Mouse (Mus musculus) left cerebral cortex, postnatal 36 days (tissue): ENCODE measurements at regions not wholly inside any gene's neighbourhood (a gene's known extent, or its start where the extent isn't known, plus 50 kb on each side); places are given as distances from the start of the nearest gene placed in this dataset.

Source experiments
- DNase-seq, 2 experiments: peaks; one replicate each; pipeline ENCODE4 v3.0.0; 2021 to 2022; ENCODE audit warnings: low spot score in 2 of 2, mixed read lengths in 1 of 2
- intact Hi-C: fragments of 180-260 bp; cut with DNase I; formaldehyde crosslinking; loops from one replicate; pipeline ENCODE4 v1.15.1; 2025

DNA sequence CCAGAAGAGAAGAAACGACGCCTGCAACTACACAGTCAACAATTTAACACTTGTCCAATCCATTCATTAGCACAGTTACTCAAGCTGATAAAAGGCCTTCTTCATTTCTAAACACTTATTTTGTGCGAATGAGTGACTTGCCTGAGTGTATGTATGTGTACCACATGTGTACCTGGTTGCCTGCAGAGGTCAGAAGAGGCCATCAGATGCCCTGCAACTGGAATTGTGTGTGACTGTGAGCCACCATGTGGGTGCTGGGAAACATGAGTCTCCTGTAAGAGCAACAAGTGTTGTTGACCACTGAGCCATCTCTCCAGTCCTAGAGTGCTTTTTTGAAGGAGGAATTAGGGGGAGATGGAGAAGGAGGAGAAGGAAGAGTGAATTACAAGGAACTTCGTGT, 90.2 kb upstream of the Foxq1 start:
- intact Hi-C loops = no loop called here
- no peak for DNase-seq

DNA sequence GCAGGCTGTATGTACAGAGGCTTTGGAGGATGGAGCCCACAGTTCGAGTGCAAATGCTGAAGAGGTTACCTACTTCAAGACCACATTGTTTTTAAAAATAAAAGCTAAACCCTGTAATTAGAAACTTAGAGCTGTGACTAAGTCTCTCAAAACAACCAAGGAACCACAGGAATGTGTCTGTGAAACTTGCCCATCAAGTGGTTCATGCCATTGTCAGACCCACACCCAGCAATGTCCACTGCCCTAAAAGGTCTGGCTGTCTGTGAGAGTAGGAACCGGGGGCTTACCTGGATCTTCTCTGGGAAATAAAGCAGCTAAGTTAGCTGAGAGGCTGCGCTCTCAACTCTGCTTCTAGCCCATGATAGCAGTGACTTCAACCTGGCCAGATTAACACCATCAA, 87.8 kb upstream of the Foxq1 start:
- intact Hi-C loops = no loop called here
- DNase-seq = no peak

DNA sequence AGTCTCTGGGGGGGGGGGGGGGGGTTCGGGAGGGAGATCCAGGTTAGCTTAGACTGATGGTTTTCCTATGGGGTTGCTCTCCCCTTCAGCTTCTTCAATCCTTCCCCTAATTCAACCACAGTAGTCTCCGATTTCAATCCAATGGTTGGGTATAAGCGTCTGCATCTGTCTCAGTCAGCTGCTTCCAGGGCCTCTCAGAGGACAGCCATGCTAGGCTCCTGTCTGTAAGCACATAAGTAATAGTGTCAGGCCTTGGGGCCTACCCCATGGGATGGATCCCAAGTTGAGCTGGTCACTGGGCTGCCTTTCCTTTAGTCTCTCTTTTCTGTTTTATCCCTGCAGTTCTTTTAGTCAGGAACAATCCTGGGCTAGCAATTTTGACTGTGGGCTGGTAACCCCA, 87.0 kb upstream of the Foxq1 start:
- intact Hi-C loops = no loop called here
- no peak for DNase-seq

DNA sequence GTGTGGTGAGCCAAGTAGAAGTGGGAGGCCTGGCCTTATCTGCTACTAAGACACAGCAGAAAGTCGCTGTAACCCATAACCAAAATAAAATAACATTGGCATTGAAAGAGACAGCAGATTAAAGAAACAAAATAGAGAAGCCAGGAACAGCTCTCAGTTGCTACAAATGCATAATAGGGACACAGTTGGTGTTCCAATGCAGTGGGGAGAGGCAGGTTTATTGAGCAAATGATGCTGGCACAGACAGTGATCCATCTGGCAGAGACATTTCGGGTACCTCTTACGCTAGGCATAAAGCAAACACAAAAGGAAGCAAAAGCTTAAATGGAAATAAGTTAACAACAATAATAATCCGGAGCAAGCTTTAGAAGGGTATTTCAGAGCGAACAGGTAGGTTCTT, 83.6 kb upstream of the Foxq1 start:
- intact Hi-C loops = no loop called here

DNA sequence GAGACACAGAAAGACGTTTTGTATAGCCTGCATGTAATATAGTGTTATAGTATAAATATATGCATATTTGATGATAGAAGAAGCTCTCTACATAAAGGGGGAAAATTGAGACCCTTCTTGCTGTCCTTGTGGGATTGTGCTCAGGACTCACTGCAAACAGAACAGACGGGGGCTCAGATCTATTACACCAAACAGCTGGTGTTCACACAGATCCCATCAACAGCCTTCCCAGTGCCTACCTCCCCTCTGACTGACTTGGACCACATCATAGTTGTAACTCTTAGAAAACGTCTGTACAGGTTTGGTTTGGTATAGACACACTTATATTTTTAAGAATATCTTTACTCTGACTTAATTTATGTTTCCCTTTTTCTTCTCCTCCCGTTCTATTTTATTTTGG, 83.1 kb upstream of the Foxq1 start:
- intact Hi-C loops = no loop called here
- no peak for DNase-seq

More for the DNA sequence above, 83.6 kb upstream of the Foxq1 start:
- DNase-seq = no peak

DNA sequence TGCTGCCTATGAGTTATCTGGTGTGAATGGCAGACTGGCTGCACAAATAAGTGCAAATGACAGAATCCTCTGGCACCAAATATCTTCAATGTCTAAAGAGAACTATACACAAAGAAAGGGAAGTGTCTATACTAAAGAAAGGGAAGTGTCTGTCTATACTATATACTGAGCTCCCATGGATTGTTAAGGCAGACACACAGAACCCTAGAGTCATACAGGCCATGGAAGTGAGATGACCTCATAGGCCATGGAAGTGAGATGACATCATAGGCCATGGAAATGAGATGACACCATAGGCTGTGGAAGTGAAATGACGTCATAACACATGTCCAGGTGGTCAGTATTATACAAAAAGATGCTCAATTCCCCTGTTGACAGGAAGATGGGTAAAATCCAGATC, 82.7 kb upstream of the Foxq1 start:
- DNase-seq = no peak
- intact Hi-C loops = no loop called here

DNA sequence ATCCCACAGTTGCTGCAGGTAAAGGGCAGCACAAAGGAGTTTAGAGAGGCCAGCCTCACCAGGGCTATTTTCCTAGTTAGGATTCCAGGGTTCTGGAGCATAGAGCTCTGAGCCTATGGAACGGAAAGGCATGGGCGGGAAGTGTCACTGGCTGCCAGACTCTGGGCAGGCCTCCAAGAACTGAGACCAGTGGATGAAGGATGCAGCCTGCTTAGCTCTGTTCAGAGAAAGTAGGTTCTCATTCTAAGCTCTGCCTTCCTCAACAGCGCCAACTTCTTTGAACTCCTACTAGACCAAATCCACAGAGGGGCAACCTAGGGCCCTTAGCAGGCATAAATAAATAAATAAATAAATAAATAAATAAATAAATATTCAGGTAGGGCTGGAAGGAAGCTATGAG, 80.1 kb upstream of the Foxq1 start:
- intact Hi-C loops = no loop called here
- peak; percentile 13 to 26 for DNase-seq

DNA sequence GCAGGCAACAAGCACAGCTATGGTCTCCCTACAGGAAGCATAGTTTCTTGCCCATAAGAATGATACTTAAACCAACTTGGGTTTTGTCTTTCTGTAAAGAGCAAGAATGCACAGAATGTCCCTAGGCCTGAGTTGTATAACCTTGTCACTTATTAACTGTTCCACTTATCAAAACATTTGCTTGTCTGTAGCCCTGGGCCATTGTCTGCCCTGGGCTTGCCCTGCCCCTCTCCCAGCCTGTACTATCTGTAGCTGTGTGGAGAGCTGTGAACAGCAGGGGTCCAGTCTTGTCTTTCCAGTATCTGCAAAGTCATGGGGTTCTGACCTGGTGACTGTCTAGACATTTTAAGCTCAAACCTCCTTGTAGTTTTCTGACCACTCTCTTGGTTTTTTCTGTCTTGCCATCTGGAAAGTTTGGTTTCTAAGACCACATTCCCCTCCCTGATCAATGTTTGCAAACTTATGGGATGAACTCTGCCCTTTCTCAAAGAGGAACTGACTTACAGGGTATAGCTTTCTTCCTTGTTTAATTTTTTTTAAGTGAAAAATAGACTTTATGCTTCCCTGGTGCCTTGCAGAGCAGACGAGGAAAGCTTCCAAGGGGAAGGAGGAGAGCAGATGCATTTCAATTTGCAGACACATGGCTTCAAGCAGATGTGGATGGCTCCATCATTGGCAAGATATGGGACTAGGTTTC, 78.6 kb upstream of the Foxq1 start:
- no peak for DNase-seq
- intact Hi-C loops = no loop called here

DNA sequence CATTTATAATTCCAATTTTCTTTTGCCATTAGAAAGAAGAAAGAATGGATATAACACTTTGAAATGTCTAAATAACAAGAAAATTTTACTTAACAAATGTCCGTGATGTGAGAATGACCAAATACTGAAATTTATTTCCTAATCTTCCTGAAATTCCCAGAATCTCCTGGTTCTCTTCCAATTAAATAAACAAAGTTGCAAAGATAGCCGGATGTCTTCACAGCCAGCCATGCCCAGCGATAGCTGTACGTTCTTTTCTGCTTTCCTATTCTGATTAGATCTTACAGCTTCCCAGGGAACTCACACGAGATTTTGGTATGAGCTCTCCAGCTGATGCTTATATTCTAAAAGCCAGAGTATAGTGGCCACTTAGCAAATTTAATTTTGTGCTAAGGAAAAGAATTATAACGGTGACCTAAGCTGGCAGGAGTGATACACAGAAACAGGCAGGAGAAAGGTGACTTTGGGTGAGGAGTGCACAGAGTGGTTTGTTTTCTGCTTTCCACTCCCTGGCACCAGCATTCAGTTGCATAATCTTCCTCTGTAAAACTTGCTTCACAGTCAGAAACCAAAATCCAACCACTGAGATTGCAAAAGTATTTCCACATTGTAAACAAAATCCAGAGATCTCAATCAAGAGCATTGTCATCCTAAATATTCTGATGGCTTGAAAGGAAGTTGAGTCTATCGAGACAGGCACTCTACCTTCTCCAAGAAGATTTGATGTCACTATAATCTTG, 74.7 kb upstream of the Foxq1 start:
- no peak for DNase-seq
- intact Hi-C loops = no loop called here

DNA sequence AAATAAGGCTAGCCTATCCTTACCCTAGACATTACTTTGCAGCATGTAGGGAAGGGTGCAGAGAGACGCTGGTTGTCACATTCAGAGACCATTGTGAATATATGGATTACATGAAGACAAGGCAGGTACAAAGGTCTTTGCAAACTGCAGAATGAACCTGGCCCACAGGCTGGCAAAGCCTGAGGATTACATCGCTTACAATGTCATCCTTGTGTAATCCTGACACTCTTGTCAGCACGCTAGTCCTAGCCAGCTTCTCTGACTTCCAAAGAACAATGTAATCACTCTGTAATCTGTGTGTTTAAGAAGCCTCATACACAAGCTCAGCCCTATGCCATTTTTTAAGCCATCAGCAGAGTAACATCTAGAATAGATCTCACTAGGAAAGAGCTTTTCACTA, 69.6 kb upstream of the Foxq1 start:
- no peak for DNase-seq
- intact Hi-C loops = no loop called here

DNA sequence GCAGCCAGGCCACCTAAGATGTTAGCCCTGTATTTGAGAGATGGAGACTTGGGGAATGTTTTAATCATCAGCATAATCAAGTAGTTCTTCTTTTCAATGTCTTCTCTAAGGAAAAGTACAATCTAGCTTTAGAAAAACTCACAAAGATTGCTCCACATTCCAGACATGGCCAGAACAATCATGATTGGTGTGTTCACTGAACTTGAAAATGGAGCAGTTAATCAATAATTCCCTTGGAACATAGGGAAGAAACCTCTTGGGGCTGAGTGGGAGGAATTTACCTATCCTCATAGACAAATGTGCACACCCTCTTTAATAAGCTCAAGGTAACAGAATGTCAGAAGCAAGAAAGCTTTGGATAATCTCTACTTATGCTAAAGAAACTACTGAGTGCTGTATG, 67.7 kb upstream of the Foxq1 start:
- no peak for DNase-seq
- intact Hi-C loops = no loop called here

DNA sequence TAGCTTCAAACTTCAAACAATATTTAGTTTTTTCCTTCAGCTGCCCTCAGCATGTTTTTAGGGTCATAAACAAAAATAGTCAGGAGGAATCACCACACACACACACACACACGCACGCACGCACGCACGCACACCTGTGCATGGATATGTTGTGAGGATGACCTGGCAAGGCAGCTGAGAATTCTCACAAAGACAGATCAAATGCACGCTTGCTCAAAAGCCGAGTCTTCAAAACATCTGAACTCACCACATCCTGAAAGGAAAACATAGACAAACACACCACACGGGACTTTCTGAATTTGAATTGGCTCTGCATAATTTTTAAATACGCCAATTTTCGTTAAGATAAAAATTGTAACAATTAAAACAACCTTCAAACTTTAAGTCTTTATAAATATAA, 52.7 kb upstream of the Foxq1 start:
- no peak for DNase-seq
- intact Hi-C loops = no loop called here

DNA sequence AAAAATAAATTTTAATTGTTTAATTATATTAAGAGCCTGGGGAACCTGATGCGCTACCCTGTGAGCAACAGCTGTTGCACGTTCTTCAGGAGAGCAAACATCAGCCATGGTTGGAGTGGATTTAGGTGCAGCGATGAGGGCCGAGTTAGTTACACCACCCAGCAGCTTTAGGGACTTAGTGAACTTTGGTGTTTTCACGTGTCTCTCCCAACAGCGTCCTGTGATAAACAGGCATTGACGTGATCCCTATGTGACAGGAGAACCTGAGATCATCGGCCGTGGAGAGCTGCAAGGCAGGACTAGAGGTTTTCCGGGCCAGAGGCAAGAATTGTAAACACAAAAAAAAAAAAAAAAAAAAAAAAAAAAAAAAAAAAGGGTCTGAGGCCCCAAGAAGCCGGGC, 52.1 kb upstream of the Foxq1 start:
- intact Hi-C loops = no loop called here
- no peak for DNase-seq

DNA sequence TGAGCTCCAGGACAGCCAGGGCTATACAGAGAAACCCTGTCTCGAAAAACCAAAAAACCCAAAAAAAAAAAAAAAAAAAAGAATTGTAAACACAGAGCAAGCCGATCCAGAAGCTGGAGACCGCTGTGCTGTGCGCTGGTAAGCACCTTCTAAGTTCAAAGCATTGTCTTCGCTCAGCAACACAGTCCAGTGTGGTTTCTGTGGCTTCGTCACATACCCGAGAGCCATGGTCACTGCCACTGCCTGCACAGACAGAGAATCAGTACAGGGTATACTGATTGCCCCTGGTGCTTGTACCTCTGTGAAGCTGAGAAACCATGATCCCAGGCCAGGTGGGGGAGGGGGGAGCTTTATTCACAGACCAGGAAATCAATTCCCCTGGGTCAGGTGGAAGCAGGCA, 51.6 kb upstream of the Foxq1 start:
- DNase-seq = no peak
- intact Hi-C loops = no loop called here

DNA sequence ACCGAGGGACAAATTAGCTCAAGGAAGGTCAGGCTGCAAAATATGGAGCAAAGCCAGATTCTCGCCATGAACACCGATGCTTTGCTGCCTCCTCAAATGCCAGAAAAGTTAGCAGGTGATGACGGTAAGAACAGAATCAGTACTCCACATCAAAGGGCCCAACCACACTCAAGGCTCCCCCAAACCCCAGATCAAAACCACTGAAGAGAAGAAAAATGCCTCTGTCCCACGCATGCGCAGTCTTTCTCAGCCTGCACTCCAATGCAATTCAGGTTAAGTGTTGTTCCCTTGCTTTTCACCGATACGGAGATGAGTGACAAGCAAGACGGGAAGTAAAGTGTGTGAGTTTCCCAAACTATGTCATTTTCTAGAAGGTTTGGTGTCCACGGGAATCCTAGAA, 50.5 kb upstream of the Foxq1 start:
- no peak for DNase-seq
- intact Hi-C loops = no loop called here
